Mouse (Mus musculus): ENCODE measurements around the gene Sdr39u1.

The Sdr39u1 gene

GRCm38 (mm10) chr14:55854406-55855100 lies 45.5 kb downstream of the Sdr39u1 start:
- DNase-seq (ENCODE audit: low spot score in 2 of 2): peak in 1 of 2 experiments; percentile 11

GRCm38 (mm10) chr14:55853621-55854285 lies 46.3 kb downstream of the Sdr39u1 start, which contains the start of gene Nynrin:
Gene Nynrin, plus strand, starts transcription at chr14:55854010.
- peak in 1 of 2 experiments; percentile 11 for DNase-seq (ENCODE audit: low spot score in 2 of 2)

GRCm38 (mm10) chr14:55852646-55853551 lies 47.2 kb downstream of the Sdr39u1 start:
- DNase-seq (ENCODE audit: low spot score in 2 of 2): no peak

GRCm38 (mm10) chr14:55850885-55851284 lies 49.2 kb downstream of the Sdr39u1 start:
- no peak for DNase-seq (ENCODE audit: low spot score in 2 of 2)

Measured in right cerebral cortex, adult 2 months (tissue).